Mouse (Mus musculus) CH12.LX (cell line): ENCODE results near the gene Xpo4. TPM values are rescaled to one million over a fixed set of nuclear protein-coding genes. Genes with fewer than 3 reads are reported as not detected.

Experiments used
- DNase-seq: peaks from one replicate; pipeline ENCODE4 v3.0.0-alpha.2; 2013; ENCODE audit errors: extremely low read depth
- H3K27ac ChIP-seq: 2 replicates; pipeline ENCODE4 v1.5.1; 2012; ENCODE audit warnings: low read depth, mild to moderate bottlenecking, control low read depth, moderate library complexity; ENCODE audit not compliant: insufficient read depth
- H3K27me3 ChIP-seq: replicated peaks from 2 replicates; pipeline ENCODE3; 2012; ENCODE audit warnings: inconsistent platforms
- H3K36me3 ChIP-seq, 2 experiments: replicated peaks in 1 of 2; 2 replicates each; pipeline versions ENCODE3 to v1.6.1; 2012; ENCODE audit warnings: inconsistent platforms in 1 of 2, low read length in 1 of 2, mild to moderate bottlenecking in 1 of 2, mixed read lengths in 1 of 2, moderate library complexity in 1 of 2; ENCODE audit not compliant: control insufficient read depth in 1 of 2, insufficient read depth in 1 of 2
- H3K4me1 ChIP-seq, 2 experiments: 2 replicates each; pipeline ENCODE4 v1.6.1; 2012; ENCODE audit warnings: inconsistent platforms in 1 of 2, moderate library complexity in 1 of 2; ENCODE audit not compliant: insufficient read depth in 2 of 2, control insufficient read depth in 1 of 2
- H3K4me2 ChIP-seq: 2 replicates; pipeline ENCODE4 v1.6.1; 2012; ENCODE audit warnings: low read depth, mild to moderate bottlenecking, control low read depth; ENCODE audit not compliant: poor library complexity, insufficient read depth, severe bottlenecking
- H3K4me3 ChIP-seq, 3 experiments: fragments of 150-350 bp in 1 of 3; sonication (generic) in 1 of 3; replicated peaks in 1 of 3; 2 replicates each; pipeline versions ENCODE3 to v1.5.1; 2011 to 2012; ENCODE audit warnings: low read depth in 2 of 3, low read length in 2 of 3, mild to moderate bottlenecking in 2 of 3, moderate library complexity in 2 of 3, control low read depth in 1 of 3, improper control_type of control experiment in 1 of 3, inconsistent platforms in 1 of 3, mixed read lengths in 1 of 3; ENCODE audit not compliant: poor library complexity in 1 of 3
- H3K79me2 ChIP-seq: replicated peaks from 2 replicates; pipeline ENCODE4 v1.6.1; 2012; ENCODE audit warnings: mild to moderate bottlenecking, moderate library complexity; ENCODE audit not compliant: control insufficient read depth, poor library complexity, insufficient read depth, severe bottlenecking; ENCODE audit errors: extremely low read depth
- H3K9ac ChIP-seq: 2 replicates; pipeline ENCODE4 v1.6.1; 2012; ENCODE audit warnings: low read depth, mild to moderate bottlenecking, control low read depth, moderate library complexity; ENCODE audit not compliant: insufficient read depth
- H3K9me3 ChIP-seq: replicated peaks from 2 replicates; pipeline ENCODE3; 2012; ENCODE audit warnings: low read length, inconsistent platforms, mixed read lengths
- BHLHE40 ChIP-seq: IDR thresholded peaks from 2 replicates; pipeline ENCODE4 v1.6.1; 2011; ENCODE audit warnings: mild to moderate bottlenecking, low read depth, low read length, improper control_type of control experiment
- CHD1 ChIP-seq: IDR thresholded peaks from 2 replicates; pipeline ENCODE4 v1.6.1; 2012; ENCODE audit warnings: low read depth, low read length, improper control_type of control experiment, inconsistent platforms
- CHD2 ChIP-seq: IDR thresholded peaks from 2 replicates; pipeline ENCODE4 v1.6.1; 2011; ENCODE audit warnings: low read length, improper control_type of control experiment
- CTCF ChIP-seq, 2 experiments: IDR thresholded peaks in 1 of 2; conservative IDR thresholded peaks in 1 of 2; 2 replicates each; pipeline ENCODE4 v1.5.1; 2011 to 2012; ENCODE audit warnings: low read depth in 2 of 2, low read length in 2 of 2, improper control_type of control experiment in 1 of 2, inconsistent platforms in 1 of 2, mild to moderate bottlenecking in 1 of 2, moderate library complexity in 1 of 2
- E2F4 ChIP-seq: IDR thresholded peaks from 2 replicates; pipeline ENCODE4 v1.6.1; 2011; ENCODE audit warnings: low read depth, low read length, improper control_type of control experiment; ENCODE audit not compliant: insufficient replicate concordance
- ELF1 ChIP-seq: IDR thresholded peaks from 2 replicates; pipeline ENCODE4 v1.6.1; 2014; ENCODE audit warnings: low read depth, mild to moderate bottlenecking, inconsistent platforms, low read length, improper control_type of control experiment
- EP300 ChIP-seq: IDR thresholded peaks from 2 replicates; pipeline ENCODE4 v1.6.1; 2011; ENCODE audit warnings: low read length, improper control_type of control experiment
- ETS1 ChIP-seq: conservative IDR thresholded peaks from 2 replicates; pipeline ENCODE4 v1.6.1; 2012; ENCODE audit warnings: low read depth, mild to moderate bottlenecking, inconsistent platforms, low read length, improper control_type of control experiment, moderate library complexity
- GABPA ChIP-seq: IDR thresholded peaks from 2 replicates; pipeline ENCODE4 v1.6.1; 2012; ENCODE audit warnings: low read depth, low read length, improper control_type of control experiment, inconsistent platforms; ENCODE audit not compliant: insufficient replicate concordance
- HCFC1 ChIP-seq: IDR thresholded peaks from 2 replicates; pipeline ENCODE4 v1.6.1; 2012; ENCODE audit warnings: low read depth, mild to moderate bottlenecking, inconsistent platforms, low read length, improper control_type of control experiment
- IRF4 ChIP-seq: IDR thresholded peaks from 2 replicates; pipeline ENCODE4 v1.6.1; 2014; ENCODE audit warnings: low read depth, mild to moderate bottlenecking, inconsistent platforms, low read length, improper control_type of control experiment
- JUN ChIP-seq: IDR thresholded peaks from 2 replicates; pipeline ENCODE4 v1.6.1; 2011; ENCODE audit warnings: low read depth, mild to moderate bottlenecking, low read length, improper control_type of control experiment, moderate library complexity; ENCODE audit not compliant: insufficient read depth
- JUND ChIP-seq: conservative IDR thresholded peaks from 2 replicates; pipeline ENCODE4 v1.6.1; 2011; ENCODE audit warnings: low read depth, low read length, improper control_type of control experiment
- KAT2A ChIP-seq: IDR thresholded peaks from 2 replicates; pipeline ENCODE4 v1.6.1; 2012; ENCODE audit warnings: low read length, improper control_type of control experiment, inconsistent platforms; ENCODE audit not compliant: insufficient replicate concordance
- MAFK ChIP-seq: IDR thresholded peaks from 2 replicates; pipeline ENCODE4 v1.6.1; 2011; ENCODE audit warnings: low read length, improper control_type of control experiment; ENCODE audit not compliant: insufficient replicate concordance
- MAX ChIP-seq: IDR thresholded peaks from 2 replicates; pipeline ENCODE4 v1.6.1; 2011; ENCODE audit warnings: low read length, improper control_type of control experiment
- MAZ ChIP-seq: IDR thresholded peaks from 2 replicates; pipeline ENCODE4 v1.6.1; 2012; ENCODE audit warnings: low read depth, mild to moderate bottlenecking, inconsistent platforms, low read length, improper control_type of control experiment, moderate library complexity
- MEF2A ChIP-seq: IDR thresholded peaks from 2 replicates; pipeline ENCODE4 v1.6.1; 2014; ENCODE audit warnings: low read depth, mild to moderate bottlenecking, inconsistent platforms, low read length, improper control_type of control experiment, borderline replicate concordance
- MXI1 ChIP-seq: IDR thresholded peaks from 2 replicates; pipeline ENCODE4 v1.6.1; 2011; ENCODE audit warnings: mild to moderate bottlenecking, low read depth, low read length, improper control_type of control experiment
- MYC ChIP-seq: IDR thresholded peaks from 2 replicates; pipeline ENCODE4 v1.6.1; 2011; ENCODE audit warnings: low read depth, mild to moderate bottlenecking, improper control_type of control experiment, low read length
- NELFE ChIP-seq: IDR thresholded peaks from 2 replicates; pipeline ENCODE4 v1.6.1; 2011; ENCODE audit warnings: low read depth, low read length, improper control_type of control experiment
- NRF1 ChIP-seq: IDR thresholded peaks from 2 replicates; pipeline ENCODE4 v1.6.1; 2014; ENCODE audit warnings: low read depth, mild to moderate bottlenecking, inconsistent platforms, low read length, improper control_type of control experiment, moderate library complexity
- PAX5 ChIP-seq: IDR thresholded peaks from 2 replicates; pipeline ENCODE4 v1.6.1; 2012; ENCODE audit warnings: low read length, inconsistent platforms, mixed read lengths
- POLR2A ChIP-seq: IDR thresholded peaks from 2 replicates; pipeline ENCODE4 v1.6.1; 2011; ENCODE audit warnings: low read depth, mild to moderate bottlenecking, improper control_type of control experiment, low read length
- POLR2AphosphoS2 ChIP-seq: IDR thresholded peaks from 2 replicates; pipeline ENCODE4 v1.6.1; 2011; ENCODE audit warnings: low read depth, low read length, improper control_type of control experiment
- RAD21 ChIP-seq: IDR thresholded peaks from 2 replicates; pipeline ENCODE4 v1.6.1; 2011; ENCODE audit warnings: low read depth, mild to moderate bottlenecking, low read length, improper control_type of control experiment, moderate library complexity
- RCOR1 ChIP-seq: conservative IDR thresholded peaks from 2 replicates; pipeline ENCODE4 v1.6.1; 2012; ENCODE audit warnings: low read depth, mild to moderate bottlenecking, inconsistent platforms, low read length, improper control_type of control experiment
- SIN3A ChIP-seq: IDR thresholded peaks from 2 replicates; pipeline ENCODE4 v1.6.1; 2012; ENCODE audit warnings: low read length, improper control_type of control experiment, inconsistent platforms
- SMC3 ChIP-seq: IDR thresholded peaks from 2 replicates; pipeline ENCODE4 v1.6.1; 2011; ENCODE audit warnings: low read depth, low read length, improper control_type of control experiment
- TBP ChIP-seq: conservative IDR thresholded peaks from 2 replicates; pipeline ENCODE4 v1.6.1; 2011; ENCODE audit warnings: low read depth, low read length, improper control_type of control experiment
- TCF12 ChIP-seq: IDR thresholded peaks from 2 replicates; pipeline ENCODE4 v1.6.1; 2014; ENCODE audit warnings: low read depth, mild to moderate bottlenecking, inconsistent platforms, low read length, improper control_type of control experiment
- UBTF ChIP-seq: IDR thresholded peaks from 2 replicates; pipeline ENCODE4 v1.6.1; 2012; ENCODE audit warnings: low read depth, mild to moderate bottlenecking, inconsistent platforms, low read length, improper control_type of control experiment, moderate library complexity
- USF1 ChIP-seq: IDR thresholded peaks from 2 replicates; pipeline ENCODE4 v1.6.1; 2014; ENCODE audit warnings: low read depth, mild to moderate bottlenecking, inconsistent platforms, low read length, improper control_type of control experiment
- USF2 ChIP-seq: conservative IDR thresholded peaks from 2 replicates; pipeline ENCODE4 v1.6.1; 2011; ENCODE audit warnings: low read depth, low read length, improper control_type of control experiment
- ZC3H11A ChIP-seq: IDR thresholded peaks from 2 replicates; pipeline ENCODE4 v1.6.1; 2012; ENCODE audit warnings: low read depth, mild to moderate bottlenecking, inconsistent platforms, low read length, improper control_type of control experiment
- ZKSCAN1 ChIP-seq: IDR thresholded peaks from 2 replicates; pipeline ENCODE4 v1.6.1; 2012; ENCODE audit warnings: low read depth, inconsistent platforms, low read length, improper control_type of control experiment, borderline replicate concordance
- ZMIZ1 ChIP-seq: IDR thresholded peaks from 2 replicates; pipeline ENCODE4 v1.6.1; 2012; ENCODE audit warnings: low read depth, mild to moderate bottlenecking, inconsistent platforms, low read length, improper control_type of control experiment
- ZNF384 ChIP-seq: IDR thresholded peaks from 2 replicates; pipeline ENCODE4 v1.6.1; 2012; ENCODE audit warnings: low read depth, low read length, improper control_type of control experiment, inconsistent platforms
- dilution Hi-C: fragments of 300-500 bp; cut with MboI; formaldehyde crosslinking; loops from 2 replicates; pipeline ENCODE4 v1.14.3; 2020; ENCODE audit warnings: low sequenced_read_pairs; ENCODE audit not compliant: extremely low pct_unique_long_range_greater_than_20kb, extremely low pct_ligation_motif_present
- in situ Hi-C: fragments of 300-500 bp; cut with MboI; formaldehyde crosslinking; loops from 3 replicates; pipeline ENCODE4 v1.14.3; 2019; ENCODE audit warnings: low sequenced_read_pairs, low pct_ligation_motif_present, low pct_unique_long_range_greater_than_20kb, mixed read lengths
- polyA plus RNA-seq: library from polyadenylated mRNA; unstranded; fragments of >175 nt; gene quantifications from 2 replicates; pipeline ENCODE4 v1.2.1, GENCODE M21; 2012; ENCODE audit warnings: low read depth; ENCODE audit not compliant: insufficient read length
- total RNA-seq, 2 experiments: library from RNA; depleted of rRNA; stranded (reverse); fragments of 300-350 nt in 1 of 2; fragments of >200 nt in 1 of 2; gene quantifications; 2 replicates each; pipeline ENCODE4 v1.2.3; 2012 to 2014

Xpo4 gene
- total and polyA plus RNA-seq, 3 experiments, result 30.2 to 47.3 (median 43.0) TPM

GRCm38 (mm10) chr14:57664311-57664821, 864 bp downstream of the Xpo4 start:
- H3K79me2 ChIP-seq, result peaks cover 57% of the 10 kb centered on the region
- H3K27me3 ChIP-seq, result no peaks in the 10 kb centered on the region
- H3K9ac ChIP-seq, result peak overlapping the region; percentile 84
- peak; percentile 44 for DNase-seq
- no peak for TF ChIP-seq IRF4
- no peak for TF ChIP-seq CHD2
- no peak for TF ChIP-seq TBP
- TF ChIP-seq KAT2A, result no peak
- TF ChIP-seq POLR2A, result no peak
- TF ChIP-seq JUND, result no peak
- peak; percentile 85 for TF ChIP-seq BHLHE40
- no peak for TF ChIP-seq CTCF (conservative IDR thresholded peaks at IDR 0.05 in 1 of 2, IDR thresholded peaks at IDR 0.05 in 1 of 2; ENCODE audit: low read depth in 2 of 2, low read length in 2 of 2)
- TF ChIP-seq NELFE, result no peak
- no peak for TF ChIP-seq JUN
- no peak for TF ChIP-seq GABPA
- no peak for TF ChIP-seq PAX5
- TF ChIP-seq TCF12, result no peak
- TF ChIP-seq MEF2A, result no peak
- TF ChIP-seq ZKSCAN1, result no peak
- no peak for TF ChIP-seq ETS1
- no peak for TF ChIP-seq SMC3
- TF ChIP-seq MAZ, result no peak
- TF ChIP-seq MXI1, result peak; percentile 68
- no peak for TF ChIP-seq RCOR1
- TF ChIP-seq EP300, result no peak
- TF ChIP-seq ZMIZ1, result no peak
- no peak for TF ChIP-seq USF2
- TF ChIP-seq USF1, result no peak
- no peak for TF ChIP-seq POLR2AphosphoS2
- no peak for TF ChIP-seq SIN3A
- TF ChIP-seq MAX, result peak; percentile 81
- TF ChIP-seq E2F4, result 0 out of 2 replicates have a peak, but pooled peaks have one; percentile 25
- TF ChIP-seq MAFK, result no peak
- no peak for TF ChIP-seq ZC3H11A
- TF ChIP-seq HCFC1, result no peak
- TF ChIP-seq UBTF, result no peak
- no peak for TF ChIP-seq ZNF384
- no peak for TF ChIP-seq RAD21
- TF ChIP-seq NRF1, result no peak
- TF ChIP-seq ELF1, result no peak
- TF ChIP-seq CHD1, result no peak
- TF ChIP-seq MYC, result peak; percentile 92
- peak overlapping the region; percentile 77 for H3K4me2 ChIP-seq
- H3K27ac ChIP-seq, result peak overlapping the region; percentile 70; the same call in 1 of the 2 replicates
- H3K9me3 ChIP-seq, result no peaks in the 10 kb centered on the region
- peak overlapping the region; percentile 71 to 95 (median 95) for H3K4me3 ChIP-seq
- dilution Hi-C loops (no loop called here), in situ Hi-C loops (no loop called here)
- H3K4me1 ChIP-seq, result peaks cover 2 to 29% of the 10 kb centered on the region in 2 experiments; a peak in 3 of 4 replicates
- H3K36me3 ChIP-seq, result peaks cover 5 to 19% of the 10 kb centered on the region in 2 experiments
